Mouse (Mus musculus) left cerebral cortex, adult 2 months (tissue): Measurements from ENCODE around the gene Mindy3. TPM values are rescaled to one million over a fixed set of nuclear protein-coding genes. Genes with fewer than 3 reads are reported as not detected.
A peak's percentile ranks its signal among the peaks of the same experiment; 100 is the strongest.

Source experiments
- DNase-seq, 2 experiments: peaks; one replicate each; pipeline ENCODE4 v3.0.0; 2021 to 2022; ENCODE audit warnings: low spot score in 2 of 2, mixed read lengths in 1 of 2; ENCODE audit errors: extremely low spot score in 1 of 2
- H3K27ac ChIP-seq: fragments of 200-600 bp; 2 replicates; pipeline ENCODE4 v1.8.1; 2022
- H3K4me3 ChIP-seq: fragments of 200-600 bp; 2 replicates; pipeline ENCODE4 v1.8.1; 2022
- CTCF ChIP-seq: fragments of 200-600 bp; IDR thresholded peaks from 2 replicates; pipeline ENCODE4 v1.8.1; 2022; ENCODE audit warnings: antibody characterized with exemption, mild to moderate bottlenecking, moderate library complexity
- intact Hi-C: fragments of 180-260 bp; cut with DNase I; formaldehyde crosslinking; loops from one replicate; pipeline ENCODE4 v1.15.1; 2025
- total RNA-seq, 2 experiments: library from RNA; stranded (reverse); gene quantifications; 2 replicates each; pipeline ENCODE4 v1.2.3; 2021

Gene Mindy3
- total RNA-seq, 2 experiments from 2014 or later, result 54.0 to 60.7 TPM

GRCm38 (mm10) chr2:12320914-12321313, 98.4 kb downstream of the Mindy3 start:
- intact Hi-C loops, result no loop called here
- H3K27ac ChIP-seq, result no peak overlapping the region
- no peak for TF ChIP-seq CTCF

GRCm38 (mm10) chr2:12318715-12319114, 100.6 kb downstream of the Mindy3 start:
- no peak overlapping the region for H3K4me3 ChIP-seq
- DNase-seq, result no peak
- no peak overlapping the region for H3K27ac ChIP-seq
- intact Hi-C loops, result no loop called here
- no peak for TF ChIP-seq CTCF

More at GRCm38 (mm10) chr2:12320914-12321313, 98.4 kb downstream of the Mindy3 start:
- H3K4me3 ChIP-seq, result no peak overlapping the region
- DNase-seq, result no peak

DNA sequence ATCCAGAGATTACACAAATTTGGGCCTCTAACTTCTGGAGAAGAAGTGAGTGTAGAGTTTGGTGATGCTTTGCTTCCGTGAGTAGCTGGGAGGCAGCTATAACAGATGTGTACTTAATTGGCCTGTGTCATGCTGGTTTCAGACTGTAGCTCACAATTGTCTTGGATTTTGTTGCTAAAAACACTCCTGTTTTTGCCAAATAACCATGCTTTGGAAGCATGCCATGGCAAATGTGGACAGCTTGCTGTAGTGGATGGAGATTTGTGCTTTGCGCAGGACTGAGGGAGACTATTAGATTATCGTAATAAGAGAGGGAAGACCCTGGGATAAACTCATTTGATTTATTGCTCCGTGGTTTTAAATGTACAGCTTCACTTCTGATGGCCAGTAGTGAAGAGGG, 101.2 kb downstream of the Mindy3 start:
- H3K27ac ChIP-seq, result no peak overlapping the region
- TF ChIP-seq CTCF, result no peak
- no peak overlapping the region for H3K4me3 ChIP-seq
- DNase-seq, result no peak
- intact Hi-C loops, result no loop called here

GRCm38 (mm10) chr2:12317343-12317742, 101.9 kb downstream of the Mindy3 start:
- H3K27ac ChIP-seq, result no peak overlapping the region
- no peak overlapping the region for H3K4me3 ChIP-seq
- DNase-seq, result no peak
- TF ChIP-seq CTCF, result no peak
- intact Hi-C loops, result no loop called here

- H3K4me3 ChIP-seq, result no peak overlapping the region
- H3K27ac ChIP-seq, result no peak overlapping the region
- intact Hi-C loops, result no loop called here
- TF ChIP-seq CTCF, result no peak
- no peak for DNase-seq
Observed at GRCm38 (mm10) chr2:12316361-12316760, 102.9 kb downstream of the Mindy3 start.

- intact Hi-C loops, result no loop called here
- DNase-seq, result no peak
- Histone ChIP-seq H3K4me3 (no peak overlapping the region), H3K27ac (no peak overlapping the region)
- TF ChIP-seq CTCF, result no peak; the same call in 1 of the 2 replicates
Observed at GRCm38 (mm10) chr2:12314028-12314427, 105.2 kb downstream of the Mindy3 start.

DNA sequence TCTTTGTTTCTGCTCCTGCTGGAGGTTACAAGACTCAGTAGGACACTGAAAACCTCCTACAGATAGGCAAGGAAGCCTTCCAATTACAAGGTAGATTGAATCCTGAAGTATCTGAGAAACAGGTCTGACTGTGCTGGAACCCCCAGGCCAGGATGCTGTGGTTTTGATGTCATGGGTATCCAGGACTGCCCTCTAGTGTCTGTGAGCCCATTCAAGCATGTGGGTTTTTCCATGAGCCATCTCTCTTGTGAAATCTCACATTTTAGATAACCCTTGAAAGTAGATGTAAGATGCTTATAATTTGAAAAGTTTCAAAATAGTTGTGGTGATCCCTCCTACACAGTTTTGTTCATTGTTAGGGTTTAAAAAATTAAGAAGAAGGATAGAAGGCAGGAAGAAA, 110.8 kb downstream of the Mindy3 start:
- Histone ChIP-seq H3K4me3 (no peak overlapping the region), H3K27ac (no peak overlapping the region)
- peak; percentile 48 for TF ChIP-seq CTCF
- intact Hi-C loops, result no loop called here
- no peak for DNase-seq

DNA sequence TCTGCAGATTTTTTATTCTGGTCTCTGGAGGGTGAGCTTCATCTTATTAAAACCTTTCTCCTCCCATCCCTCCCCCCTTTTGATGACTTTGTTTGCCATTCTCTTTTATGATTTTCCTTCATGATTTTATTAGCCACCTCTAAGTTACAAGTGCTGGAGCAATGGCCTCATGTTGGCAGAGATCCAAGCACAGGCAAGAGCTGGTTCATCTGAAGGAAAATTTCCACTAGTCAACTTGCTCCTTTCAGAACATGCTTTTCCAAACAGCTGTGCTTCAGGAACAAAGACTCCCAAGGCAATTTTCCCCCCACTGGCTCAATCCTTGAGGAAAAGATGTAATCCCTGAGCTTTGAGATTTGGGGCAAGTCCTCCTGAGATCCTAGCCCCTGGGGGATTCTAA, 112.0 kb downstream of the Mindy3 start:
- Histone ChIP-seq H3K27ac (no peak overlapping the region), H3K4me3 (no peak overlapping the region)
- DNase-seq, result no peak
- intact Hi-C loops, result no loop called here
- no peak for TF ChIP-seq CTCF

DNA sequence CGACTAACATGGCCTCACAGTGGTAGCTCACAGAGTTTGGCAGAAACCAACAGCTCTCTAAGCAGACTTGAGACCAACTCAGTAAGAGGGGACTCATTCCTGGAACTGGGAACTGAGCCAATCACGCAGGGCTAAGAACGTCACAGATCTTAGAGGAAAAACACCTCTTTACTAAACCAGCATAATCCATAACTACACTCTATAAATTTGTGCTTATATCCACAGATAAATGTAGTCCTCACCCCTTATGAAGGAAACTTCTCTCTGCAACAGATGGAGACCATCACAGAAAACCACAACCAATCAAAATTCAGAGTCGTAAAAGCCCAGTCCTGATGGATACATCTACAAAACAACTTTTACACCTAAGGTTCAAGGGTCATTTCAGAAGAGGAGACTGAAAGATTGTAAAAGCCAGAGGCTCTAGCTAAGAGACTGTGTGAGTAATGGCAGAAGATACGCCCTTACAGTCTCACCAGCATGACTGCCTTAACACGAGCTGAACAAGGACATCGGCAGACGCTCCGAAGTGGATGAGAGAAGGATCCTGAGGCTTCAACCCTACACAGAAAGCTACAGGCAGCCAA, 114.1 kb downstream of the Mindy3 start:
- DNase-seq, result no peak
- intact Hi-C loops, result no loop called here
- Histone ChIP-seq H3K4me3 (no peak overlapping the region), H3K27ac (no peak overlapping the region)
- no peak for TF ChIP-seq CTCF

DNA sequence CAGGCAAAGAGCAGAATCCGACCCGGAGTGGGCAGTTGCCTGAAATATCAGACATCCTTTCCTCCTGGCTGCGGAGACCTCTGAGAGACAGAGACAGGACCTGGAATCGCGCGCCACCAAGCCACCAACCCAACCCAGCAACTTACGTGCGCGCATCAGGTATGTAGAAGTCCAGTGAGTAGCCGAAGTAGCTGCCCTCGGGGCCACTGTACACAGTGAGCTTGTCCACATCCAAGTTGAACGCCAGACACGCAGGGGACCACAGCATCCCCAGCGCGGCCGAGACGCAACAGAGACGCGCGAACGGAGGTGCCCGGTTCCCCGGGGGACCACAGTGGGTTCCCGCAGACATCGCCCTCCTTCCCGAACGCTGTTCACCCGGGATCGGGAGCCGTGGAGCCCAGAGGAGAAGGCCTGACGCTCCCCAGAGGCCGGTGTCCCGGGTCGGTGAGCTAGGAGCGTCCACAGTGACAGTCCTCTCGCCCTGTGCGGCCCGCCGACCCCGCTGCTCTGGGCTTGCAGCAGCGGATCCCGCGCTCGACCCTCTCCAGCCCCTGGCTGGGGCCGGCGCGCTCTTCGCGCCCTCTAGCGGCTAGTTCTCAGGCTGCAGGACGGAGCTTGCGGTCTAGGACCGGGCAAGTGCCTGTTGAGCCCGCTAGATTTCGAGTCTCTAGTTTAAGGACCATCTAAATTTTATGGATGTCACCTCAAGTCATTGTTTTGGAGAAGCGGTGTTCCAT, 117.7 kb downstream of the Mindy3 start, which contains the start of gene Itga8:
Gene Itga8, minus strand, starts transcription at position 492 of the 740 bp plus-strand sequence.
- peak; percentile 98 for TF ChIP-seq CTCF
- Histone ChIP-seq H3K27ac (peak within 1 kb of the TSS; percentile 66), H3K4me3 (peak within 1 kb of the TSS; percentile 53)
- peak; percentile 83 to 94 for DNase-seq
- intact Hi-C loops, result loop anchor here (2.0 kb wide), 4 partner anchors 87 to 299 kb away; no protein-coding TSS in a partner anchor

DNA sequence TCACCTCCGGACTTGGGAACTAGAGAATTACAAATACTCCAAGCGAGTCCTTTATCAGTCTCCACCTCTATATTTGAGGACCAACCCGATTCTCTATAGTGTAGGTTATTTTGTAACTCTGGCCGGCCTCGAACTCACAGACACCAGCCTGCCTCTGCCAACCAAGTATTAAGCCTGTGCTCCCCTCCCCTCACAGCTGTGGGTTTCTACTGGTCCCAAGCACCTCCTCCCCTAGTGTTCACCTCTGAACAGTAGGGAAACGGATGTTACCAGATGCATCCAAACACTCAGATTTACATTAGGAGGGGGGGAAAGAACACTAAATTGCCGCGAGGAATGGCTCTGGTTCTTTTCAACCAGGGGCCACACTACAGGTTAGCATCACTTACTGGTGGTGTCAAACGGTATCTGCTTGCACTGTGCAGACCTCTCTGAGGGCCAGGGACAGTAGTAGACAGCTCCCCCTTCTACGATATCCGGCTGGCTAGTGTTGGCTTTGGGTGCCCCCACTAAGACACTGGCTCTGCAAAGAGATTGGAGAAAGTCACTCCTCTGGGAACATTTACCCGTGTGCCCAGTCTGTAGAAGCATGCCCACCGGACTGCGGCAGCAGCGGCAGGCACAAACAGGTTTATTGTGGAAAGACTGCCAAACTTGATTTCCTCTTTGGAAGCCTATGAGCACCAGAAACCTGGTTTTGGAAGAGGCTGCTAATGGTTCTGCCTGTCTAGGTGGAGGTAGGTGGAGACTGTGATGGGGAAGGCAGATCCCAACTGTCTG, 118.6 kb downstream of the Mindy3 start:
- TF ChIP-seq CTCF, result no peak
- Histone ChIP-seq H3K27ac (peak overlapping the region; percentile 66), H3K4me3 (peak overlapping the region; percentile 53)
- intact Hi-C loops, result loop anchor here (2.0 kb wide), 4 partner anchors 88 to 298 kb away; no protein-coding TSS in a partner anchor
- no peak for DNase-seq

- Histone ChIP-seq H3K4me3 (no peak overlapping the region), H3K27ac (no peak overlapping the region)
- intact Hi-C loops, result loop anchor here (2.0 kb wide), 1 partner anchor 194 kb away; no protein-coding TSS in a partner anchor
- no peak for DNase-seq
- TF ChIP-seq CTCF, result peak; percentile 46
Observed at GRCm38 (mm10) chr2:12297287-12297686, 122.0 kb downstream of the Mindy3 start.

Other genes with a start within 250 kb of the Mindy3 start
- 10 to 100 TPM in 1 of 2 experiments, 1 to 10 TPM in 1; 9.6 to 10.7 TPM for gene Itga8, start 117.5 kb downstream of the Mindy3 start, total RNA-seq